Mouse (Mus musculus): ENCODE measurements at regions not wholly inside any gene's neighbourhood (a gene's known extent, or its start where the extent isn't known, plus 50 kb on each side); places are given as distances from the start of the nearest gene placed in this dataset.

GRCm38 (mm10) chr2:45249658-45250057, 132.5 kb upstream of the Zeb2 start:
- no peak for TF ChIP-seq CTCF (IDR thresholded peaks at IDR 0.05; ENCODE audit: borderline replicate concordance, insufficient read depth, low read depth, low read length)
- TF ChIP-seq POLR2A (IDR thresholded peaks at IDR 0.05; ENCODE audit: borderline replicate concordance, insufficient read depth, low read length) = no peak
- H3K27me3 ChIP-seq (ENCODE audit: control insufficient read depth, insufficient read depth, low read length) = no peaks in the 10 kb centered on the region
- WGBS = 95% methylated on average over 1 of the region's 1 CpGs

GRCm38 (mm10) chr2:45246061-45246945, 129.1 kb upstream of the Zeb2 start:
- DNase-seq = no peak
- H3K4me1 ChIP-seq (ENCODE audit: control insufficient read depth, insufficient read depth, low read length) = no peaks in the 10 kb centered on the region
- H3K27ac ChIP-seq (ENCODE audit: insufficient read depth, low read length) = no peak overlapping the region
- TF ChIP-seq POLR2A (IDR thresholded peaks at IDR 0.05; ENCODE audit: borderline replicate concordance, insufficient read depth, low read length) (no peak), CTCF (IDR thresholded peaks at IDR 0.05; ENCODE audit: borderline replicate concordance, insufficient read depth, low read depth, low read length) (no peak)
- 42% methylated on average over 10 of the region's 10 CpGs for WGBS
- no peaks in the 10 kb centered on the region for H3K27me3 ChIP-seq (ENCODE audit: control insufficient read depth, insufficient read depth, low read length)
- H3K4me3 ChIP-seq (replicated peaks; ENCODE audit: insufficient read depth, low read depth, low read length) = no peak overlapping the region

More at GRCm38 (mm10) chr2:45249658-45250057, 132.5 kb upstream of the Zeb2 start:
- DNase-seq = no peak
- no peak overlapping the region for H3K4me3 ChIP-seq (replicated peaks; ENCODE audit: insufficient read depth, low read depth, low read length)
- no peaks in the 10 kb centered on the region for H3K4me1 ChIP-seq (ENCODE audit: control insufficient read depth, insufficient read depth, low read length)
- H3K27ac ChIP-seq (ENCODE audit: insufficient read depth, low read length) = no peak overlapping the region

GRCm38 (mm10) chr2:45245506-45245905, 128.3 kb upstream of the Zeb2 start:
- no peak overlapping the region for H3K4me3 ChIP-seq (replicated peaks; ENCODE audit: insufficient read depth, low read depth, low read length)
- WGBS = 100% methylated on average over 1 of the region's 1 CpGs
- no peaks in the 10 kb centered on the region for H3K4me1 ChIP-seq (ENCODE audit: control insufficient read depth, insufficient read depth, low read length)
- TF ChIP-seq POLR2A (IDR thresholded peaks at IDR 0.05; ENCODE audit: borderline replicate concordance, insufficient read depth, low read length) = no peak
- no peak for TF ChIP-seq CTCF (IDR thresholded peaks at IDR 0.05; ENCODE audit: borderline replicate concordance, insufficient read depth, low read depth, low read length)
- no peak overlapping the region for H3K27ac ChIP-seq (ENCODE audit: insufficient read depth, low read length)
- no peaks in the 10 kb centered on the region for H3K27me3 ChIP-seq (ENCODE audit: control insufficient read depth, insufficient read depth, low read length)
- no peak for DNase-seq

- WGBS = 86% methylated on average over 14 of the region's 14 CpGs
- Histone ChIP-seq H3K4me1 (ENCODE audit: control insufficient read depth, insufficient read depth, low read length) (no peaks in the 10 kb centered on the region), H3K4me3 (replicated peaks; ENCODE audit: insufficient read depth, low read depth, low read length) (no peak overlapping the region), H3K27me3 (ENCODE audit: control insufficient read depth, insufficient read depth, low read length) (no peaks in the 10 kb centered on the region), H3K27ac (ENCODE audit: insufficient read depth, low read length) (no peak overlapping the region)
- no peak for DNase-seq
- TF ChIP-seq CTCF (IDR thresholded peaks at IDR 0.05; ENCODE audit: borderline replicate concordance, insufficient read depth, low read depth, low read length) (no peak), POLR2A (IDR thresholded peaks at IDR 0.05; ENCODE audit: borderline replicate concordance, insufficient read depth, low read length) (no peak)
Observed at GRCm38 (mm10) chr2:45244491-45244890, 127.3 kb upstream of the Zeb2 start.

- no peak overlapping the region for H3K27ac ChIP-seq (ENCODE audit: insufficient read depth, low read length)
- no peaks in the 10 kb centered on the region for H3K4me1 ChIP-seq (ENCODE audit: control insufficient read depth, insufficient read depth, low read length)
- H3K27me3 ChIP-seq (ENCODE audit: control insufficient read depth, insufficient read depth, low read length) = no peaks in the 10 kb centered on the region; the same call in 1 of the 2 replicates
- no peak for DNase-seq
- TF ChIP-seq POLR2A (IDR thresholded peaks at IDR 0.05; ENCODE audit: borderline replicate concordance, insufficient read depth, low read length) (no peak), CTCF (IDR thresholded peaks at IDR 0.05; ENCODE audit: borderline replicate concordance, insufficient read depth, low read depth, low read length) (no peak)
- 86% methylated on average over 16 of the region's 16 CpGs for WGBS
- no peak overlapping the region for H3K4me3 ChIP-seq (replicated peaks; ENCODE audit: insufficient read depth, low read depth, low read length)
Observed at GRCm38 (mm10) chr2:45239501-45240292, 122.5 kb upstream of the Zeb2 start.

GRCm38 (mm10) chr2:45239001-45239400, 121.8 kb upstream of the Zeb2 start:
- no peak for TF ChIP-seq POLR2A (IDR thresholded peaks at IDR 0.05; ENCODE audit: borderline replicate concordance, insufficient read depth, low read length)
- no peak for TF ChIP-seq CTCF (IDR thresholded peaks at IDR 0.05; ENCODE audit: borderline replicate concordance, insufficient read depth, low read depth, low read length)
- no peak for DNase-seq
- Histone ChIP-seq H3K4me1 (ENCODE audit: control insufficient read depth, insufficient read depth, low read length) (no peaks in the 10 kb centered on the region), H3K27ac (ENCODE audit: insufficient read depth, low read length) (no peak overlapping the region), H3K27me3 (ENCODE audit: control insufficient read depth, insufficient read depth, low read length) (no peaks in the 10 kb centered on the region; the same call in 1 of the 2 replicates), H3K4me3 (replicated peaks; ENCODE audit: insufficient read depth, low read depth, low read length) (no peak overlapping the region)
- WGBS = 76% methylated on average over 6 of the region's 6 CpGs

GRCm38 (mm10) chr2:45236168-45236700, 119.0 kb upstream of the Zeb2 start:
- Histone ChIP-seq H3K27me3 (ENCODE audit: control insufficient read depth, insufficient read depth, low read length) (no peaks in the 10 kb centered on the region; the same call in 1 of the 2 replicates), H3K4me3 (replicated peaks; ENCODE audit: insufficient read depth, low read depth, low read length) (no peak overlapping the region), H3K27ac (ENCODE audit: insufficient read depth, low read length) (no peak overlapping the region), H3K4me1 (ENCODE audit: control insufficient read depth, insufficient read depth, low read length) (no peaks in the 10 kb centered on the region)
- TF ChIP-seq POLR2A (IDR thresholded peaks at IDR 0.05; ENCODE audit: borderline replicate concordance, insufficient read depth, low read length) (no peak), CTCF (IDR thresholded peaks at IDR 0.05; ENCODE audit: borderline replicate concordance, insufficient read depth, low read depth, low read length) (no peak)
- 97% methylated on average over 13 of the region's 13 CpGs for WGBS
- no peak for DNase-seq
